Mouse (Mus musculus): ENCODE measurements at regions not wholly inside any gene's neighbourhood (a gene's known extent, or its start where the extent isn't known, plus 50 kb on each side); places are given as distances from the start of the nearest gene placed in this dataset.

GRCm38 (mm10) chr3:144107664-144108063 is 97.4 kb downstream of the Lmo4 start:
- TF ChIP-seq MAFK (IDR thresholded peaks at IDR 0.05; ENCODE audit: insufficient read depth, low read depth, low read length), result no peak
- no peak for TF ChIP-seq HCFC1 (IDR thresholded peaks at IDR 0.05; ENCODE audit: borderline replicate concordance, insufficient read depth, low read length)
- TF ChIP-seq CHD2 (IDR thresholded peaks at IDR 0.05; ENCODE audit: low read depth, low read length), result no peak
- no peak for TF ChIP-seq ZC3H11A (IDR thresholded peaks at IDR 0.05; ENCODE audit: borderline replicate concordance, low read depth, low read length)
